Mouse (Mus musculus) hindbrain, embryonic 12.5 days (tissue): ENCODE results near the gene Tnrc18. TPM values are rescaled to one million over a fixed set of nuclear protein-coding genes. Genes with fewer than 3 reads are reported as not detected.
"Not testable (repeated sequence)": the region's sequence is repeated elsewhere in the genome, so short reads cannot be mapped to it uniquely, and the experiment has no call there.

ENCODE experiments used
- ATAC-seq: fragments of 200-750 bp; cut with Nextera tagmentation; 2 replicates; pipeline ENCODE4 v1.8.0; 2017; ENCODE audit warnings: moderate TSS enrichment; ENCODE audit not compliant: low FRiP score
- H3K27ac ChIP-seq: fragments of 300-500 bp; sonication (generic); 2 replicates; pipeline ENCODE4 v1.5.1; 2016; ENCODE audit warnings: mild to moderate bottlenecking
- H3K27me3 ChIP-seq: fragments of 300-500 bp; sonication (generic); 2 replicates; pipeline ENCODE4 v1.6.1; 2016; ENCODE audit warnings: mild to moderate bottlenecking
- H3K36me3 ChIP-seq: fragments of 300-500 bp; sonication (generic); 2 replicates; pipeline ENCODE4 v1.6.1; 2016; ENCODE audit warnings: mild to moderate bottlenecking
- H3K4me1 ChIP-seq: fragments of 300-500 bp; sonication (generic); 2 replicates; pipeline ENCODE4 v1.6.1; 2016
- H3K4me2 ChIP-seq: fragments of 300-500 bp; sonication (generic); replicated peaks from 2 replicates; pipeline ENCODE4 v1.6.1; 2016; ENCODE audit warnings: mild to moderate bottlenecking
- H3K4me3 ChIP-seq: fragments of 300-500 bp; sonication (generic); 2 replicates; pipeline ENCODE4 v1.5.1; 2016; ENCODE audit warnings: mild to moderate bottlenecking
- H3K9ac ChIP-seq: fragments of 300-500 bp; sonication (generic); 2 replicates; pipeline ENCODE4 v1.6.1; 2016; ENCODE audit warnings: mild to moderate bottlenecking, moderate library complexity
- H3K9me3 ChIP-seq: fragments of 300-500 bp; sonication (generic); replicated peaks from 2 replicates; pipeline ENCODE4 v1.6.1; 2016; ENCODE audit warnings: mild to moderate bottlenecking
- WGBS: fragments of 180-500 bp; shearing (Covaris S2); methylation state at CpG from one replicate; pipeline ENCODE4 v1.1.7; 2016; 5-methylcytosine and 5-hydroxymethylcytosine counted together
- polyA plus RNA-seq: library from polyadenylated mRNA; unstranded; fragments of >200 nt; fragmentation: Nextera tagmentation; extraction: Ambion mirVana; gene quantifications from 2 replicates; pipeline ENCODE4 v1.2.1, GENCODE M21; 2016

The Tnrc18 gene
- polyA plus RNA-seq, 1 experiment from 2014 or later = 72.8 TPM

- H3K27me3 ChIP-seq = no peaks in the 10 kb centered on the region
- H3K9ac ChIP-seq = no peak overlapping the region
- 81% methylated on average over 8 of the region's 8 CpGs for WGBS
- ATAC-seq = no peak
- H3K4me1 ChIP-seq = no peaks in the 10 kb centered on the region
- H3K27ac ChIP-seq = no peak overlapping the region
- no peaks in the 10 kb centered on the region for H3K9me3 ChIP-seq
- no peaks in the 10 kb centered on the region for H3K36me3 ChIP-seq
- H3K4me2 ChIP-seq = no peak overlapping the region
- no peak overlapping the region for H3K4me3 ChIP-seq
Measured at GRCm38 (mm10) chr5:142841372-142842136, 24.1 kb upstream of the Tnrc18 start.

GRCm38 (mm10) chr5:142837427-142837826, 20.0 kb upstream of the Tnrc18 start:
- not testable (repeated sequence) for H3K36me3 ChIP-seq, ATAC-seq, H3K4me1 ChIP-seq, H3K27ac ChIP-seq, H3K27me3 ChIP-seq, H3K4me2 ChIP-seq, H3K4me3 ChIP-seq, H3K9me3 ChIP-seq, H3K9ac ChIP-seq
- 95% methylated on average over 2 of the region's 2 CpGs for WGBS

DNA sequence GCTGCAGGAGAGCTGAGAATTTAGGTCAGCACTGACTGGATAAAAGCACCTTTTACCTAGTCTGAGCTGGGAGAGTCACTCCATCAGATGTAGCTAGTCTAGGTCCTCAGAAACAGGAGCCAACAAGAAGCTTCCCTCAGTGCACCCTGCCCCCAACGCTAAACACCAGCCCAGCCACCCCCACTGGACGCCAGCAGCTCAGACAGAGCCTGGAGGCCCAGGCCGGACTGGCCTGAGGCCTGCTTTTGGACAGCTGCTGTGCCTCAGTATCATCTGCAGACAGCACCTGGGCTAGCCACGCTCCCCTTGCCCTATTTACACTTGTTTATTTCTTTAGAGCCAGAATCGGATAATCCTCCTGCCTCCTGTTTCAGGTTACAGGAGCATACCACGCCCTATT, 19.4 kb upstream of the Tnrc18 start:
- no peaks in the 10 kb centered on the region for H3K27me3 ChIP-seq
- H3K36me3 ChIP-seq = no peaks in the 10 kb centered on the region
- no peaks in the 10 kb centered on the region for H3K4me1 ChIP-seq
- H3K9me3 ChIP-seq = no peaks in the 10 kb centered on the region
- no peak overlapping the region for H3K27ac ChIP-seq
- no peak overlapping the region for H3K9ac ChIP-seq
- H3K4me2 ChIP-seq = no peak overlapping the region
- no peak overlapping the region for H3K4me3 ChIP-seq
- no peak for ATAC-seq
- WGBS = 73% methylated on average over 6 of the region's 6 CpGs

DNA sequence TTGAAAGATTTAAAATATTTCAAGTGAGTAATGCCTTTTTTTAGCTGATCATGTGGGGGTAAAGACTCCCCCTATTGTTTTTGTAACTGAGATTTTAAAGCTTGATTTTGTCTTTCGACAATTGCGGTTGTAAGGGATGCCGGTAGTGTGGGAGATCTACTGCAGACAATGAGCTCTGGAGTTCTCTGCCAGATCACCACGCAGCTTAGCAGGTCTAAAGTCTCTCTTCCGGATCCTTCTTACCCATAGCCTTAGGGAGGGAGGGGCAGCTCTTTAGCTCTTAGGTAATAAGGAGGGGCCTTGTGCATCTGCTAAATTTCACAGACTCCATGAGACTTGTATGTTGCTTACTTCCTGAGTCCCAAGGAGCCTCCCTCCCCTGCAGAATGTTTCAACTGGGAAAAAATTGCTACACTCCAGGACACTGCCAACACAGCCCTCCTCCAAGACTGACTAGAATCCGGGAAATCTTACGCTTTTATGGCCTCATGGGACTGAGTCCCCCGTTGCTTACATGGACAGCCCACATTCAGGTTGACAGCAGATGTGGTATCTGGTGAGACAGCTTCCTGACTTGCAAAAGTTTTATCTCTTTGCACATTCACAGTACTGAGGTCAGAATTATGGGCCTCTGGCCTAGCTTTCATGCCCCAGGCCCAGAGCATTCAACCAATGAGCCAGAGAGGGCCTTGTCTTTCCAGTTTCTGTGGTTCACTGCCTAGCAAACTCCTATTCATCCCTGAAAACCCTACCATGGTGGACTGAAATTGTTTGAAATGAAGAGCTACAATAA, 16.4 kb upstream of the Tnrc18 start:
- no peaks in the 10 kb centered on the region for H3K27me3 ChIP-seq
- no peaks in the 10 kb centered on the region for H3K9me3 ChIP-seq
- no peak overlapping the region for H3K4me2 ChIP-seq
- H3K9ac ChIP-seq = no peak overlapping the region
- 77% methylated on average over 8 of the region's 8 CpGs for WGBS
- no peak for ATAC-seq
- no peaks in the 10 kb centered on the region for H3K36me3 ChIP-seq
- no peak overlapping the region for H3K4me3 ChIP-seq
- no peaks in the 10 kb centered on the region for H3K4me1 ChIP-seq
- H3K27ac ChIP-seq = no peak overlapping the region

DNA sequence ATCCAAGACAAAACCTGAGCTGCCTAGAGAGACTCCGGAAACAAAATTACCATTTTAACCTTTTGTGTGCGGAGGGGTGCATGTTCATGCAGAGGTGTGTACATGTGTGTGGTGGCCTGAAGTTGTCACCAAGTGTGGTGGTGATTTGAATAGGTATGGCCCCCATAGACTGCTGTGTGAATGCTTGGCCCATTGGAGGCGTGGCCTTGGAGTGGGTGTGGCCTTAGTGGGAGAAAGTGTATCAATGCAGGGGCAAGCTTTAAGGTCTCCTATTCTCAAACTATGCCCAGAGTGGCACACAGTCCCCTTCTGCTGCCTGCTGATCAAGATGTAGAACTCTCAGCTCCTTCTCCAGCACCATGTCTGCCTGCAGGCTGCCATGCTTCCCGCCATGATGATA, 8.7 kb upstream of the Tnrc18 start:
- H3K27ac ChIP-seq = peak overlapping the region; percentile 48; the same call in 1 of the 2 replicates
- H3K4me3 ChIP-seq = no peak overlapping the region
- no peak overlapping the region for H3K4me2 ChIP-seq
- H3K4me1 ChIP-seq = peaks cover 38% of the 10 kb centered on the region
- 81% methylated on average over 4 of the region's 4 CpGs for WGBS
- no peaks in the 10 kb centered on the region for H3K36me3 ChIP-seq
- H3K9me3 ChIP-seq = no peaks in the 10 kb centered on the region
- H3K9ac ChIP-seq = no peak overlapping the region
- ATAC-seq = no peak
- H3K27me3 ChIP-seq = no peaks in the 10 kb centered on the region

- Histone ChIP-seq H3K4me1 (peaks cover 38% of the 10 kb centered on the region), H3K4me3 (no peak overlapping the region), H3K27me3 (no peaks in the 10 kb centered on the region), H3K9me3 (no peaks in the 10 kb centered on the region), H3K9ac (no peak overlapping the region), H3K27ac (peak overlapping the region; percentile 48; the same call in 1 of the 2 replicates), H3K4me2 (no peak overlapping the region), H3K36me3 (no peaks in the 10 kb centered on the region)
- 66% methylated on average over 5 of the region's 5 CpGs for WGBS
- no peak for ATAC-seq
Measured at GRCm38 (mm10) chr5:142825665-142826064, 8.2 kb upstream of the Tnrc18 start.

DNA sequence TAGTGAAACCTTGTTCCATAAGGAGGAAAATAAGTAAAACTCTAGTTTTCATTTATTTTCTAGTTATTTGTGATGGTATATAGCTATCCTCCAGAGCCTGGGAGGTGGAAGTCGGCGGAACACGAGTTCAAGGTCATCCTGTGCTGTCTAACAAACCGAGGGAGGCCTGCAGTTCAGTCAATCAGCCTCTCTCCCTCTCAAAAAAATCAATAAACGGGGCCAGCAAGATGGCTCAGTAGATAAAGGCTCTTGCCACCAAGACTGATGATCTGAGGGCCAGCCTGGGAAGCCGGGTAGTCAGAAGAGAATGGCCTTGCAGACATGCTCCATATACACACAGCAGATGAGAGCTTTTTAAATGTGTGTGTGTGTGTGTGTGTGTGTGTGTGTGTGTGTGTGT, 6.6 kb upstream of the Tnrc18 start:
- peak overlapping the region; percentile 100 for H3K27ac ChIP-seq
- 13% methylated on average over 6 of the region's 6 CpGs for WGBS
- peak overlapping the region; percentile 18; the same call in 1 of the 2 replicates for H3K9ac ChIP-seq
- no peak overlapping the region; the same call in 1 of the 2 replicates for H3K4me3 ChIP-seq
- no peaks in the 10 kb centered on the region for H3K36me3 ChIP-seq
- peak overlapping the region; percentile 88 for H3K4me2 ChIP-seq
- peaks cover 38% of the 10 kb centered on the region for H3K4me1 ChIP-seq
- H3K27me3 ChIP-seq = no peaks in the 10 kb centered on the region
- ATAC-seq = no peak
- H3K9me3 ChIP-seq = no peaks in the 10 kb centered on the region

DNA sequence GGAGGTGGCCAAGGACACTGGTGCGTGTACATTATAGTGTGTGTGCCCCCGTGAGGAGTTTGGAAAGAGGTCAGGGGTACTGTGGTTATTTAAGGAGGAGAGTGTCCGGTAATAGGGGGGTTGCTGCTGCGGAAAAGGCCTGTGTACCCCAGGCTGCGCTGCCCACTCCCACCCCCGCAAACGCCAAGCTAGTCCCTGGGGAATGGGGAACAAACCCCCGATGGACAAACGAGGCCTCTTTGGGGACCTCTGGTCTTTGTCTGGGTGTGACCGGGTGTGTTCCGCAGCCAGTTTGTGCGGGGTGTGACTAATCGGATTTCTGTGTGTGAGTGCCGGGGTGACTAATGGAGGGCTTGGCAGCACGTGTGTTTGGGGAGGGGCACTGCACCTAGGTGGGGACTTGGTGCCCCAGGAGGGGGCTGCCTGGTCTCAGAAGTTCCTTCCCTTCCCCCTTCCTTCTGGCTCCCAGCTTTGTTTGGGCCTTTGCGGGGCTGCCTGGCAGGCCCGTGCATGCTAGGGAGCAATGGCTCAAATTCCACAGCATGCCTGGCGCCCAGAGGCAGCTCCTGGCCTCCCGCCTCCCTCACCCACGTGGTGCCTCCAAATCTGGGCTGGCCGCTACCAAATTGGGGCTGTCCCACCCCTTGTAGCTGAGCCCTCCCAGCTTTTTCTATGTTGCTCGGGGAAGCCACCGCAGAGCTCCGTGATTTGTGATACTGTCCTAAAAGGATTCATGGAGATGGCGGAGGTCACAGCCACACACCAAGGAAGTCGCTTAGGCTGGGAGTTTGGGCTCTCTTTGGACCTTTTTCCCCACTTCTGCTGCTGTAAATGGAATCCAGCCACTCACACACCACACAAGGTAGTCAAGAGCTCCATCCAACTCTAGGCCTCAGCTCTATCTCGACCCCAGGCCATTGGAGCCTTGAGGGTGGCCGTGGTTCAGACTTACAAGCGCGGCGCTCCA, 5.9 kb upstream of the Tnrc18 start:
- Histone ChIP-seq H3K4me1 (peaks cover 38% of the 10 kb centered on the region), H3K4me3 (peak overlapping the region; percentile 85), H3K9ac (peak overlapping the region; percentile 99), H3K27me3 (no peaks in the 10 kb centered on the region), H3K27ac (peak overlapping the region; percentile 100), H3K36me3 (no peaks in the 10 kb centered on the region), H3K9me3 (no peaks in the 10 kb centered on the region), H3K4me2 (peak overlapping the region; percentile 88)
- peak; percentile 40 for ATAC-seq
- WGBS = 3% methylated on average over 31 of the region's 31 CpGs

- Histone ChIP-seq H3K9ac (peak overlapping the region; percentile 99), H3K27me3 (no peaks in the 10 kb centered on the region), H3K36me3 (no peaks in the 10 kb centered on the region), H3K4me1 (peaks cover 38% of the 10 kb centered on the region), H3K4me3 (peak overlapping the region; percentile 85), H3K4me2 (peak overlapping the region; percentile 88), H3K9me3 (no peaks in the 10 kb centered on the region), H3K27ac (peak overlapping the region; percentile 100)
- ATAC-seq = no peak
- under 1% methylated on average over 36 of the region's 36 CpGs for WGBS
Measured at GRCm38 (mm10) chr5:142822286-142823095, 5.0 kb upstream of the Tnrc18 start.

- ATAC-seq = no peak
- Histone ChIP-seq H3K9me3 (no peaks in the 10 kb centered on the region), H3K4me2 (peak overlapping the region; percentile 88), H3K27ac (peak overlapping the region; percentile 100), H3K4me1 (peaks cover 38% of the 10 kb centered on the region), H3K9ac (peak overlapping the region; percentile 99), H3K4me3 (peak overlapping the region; percentile 85), H3K36me3 (no peaks in the 10 kb centered on the region), H3K27me3 (no peaks in the 10 kb centered on the region)
- 0% methylated on average over 9 of the region's 9 CpGs for WGBS
Measured at GRCm38 (mm10) chr5:142821974-142822285, 4.5 kb upstream of the Tnrc18 start.

DNA sequence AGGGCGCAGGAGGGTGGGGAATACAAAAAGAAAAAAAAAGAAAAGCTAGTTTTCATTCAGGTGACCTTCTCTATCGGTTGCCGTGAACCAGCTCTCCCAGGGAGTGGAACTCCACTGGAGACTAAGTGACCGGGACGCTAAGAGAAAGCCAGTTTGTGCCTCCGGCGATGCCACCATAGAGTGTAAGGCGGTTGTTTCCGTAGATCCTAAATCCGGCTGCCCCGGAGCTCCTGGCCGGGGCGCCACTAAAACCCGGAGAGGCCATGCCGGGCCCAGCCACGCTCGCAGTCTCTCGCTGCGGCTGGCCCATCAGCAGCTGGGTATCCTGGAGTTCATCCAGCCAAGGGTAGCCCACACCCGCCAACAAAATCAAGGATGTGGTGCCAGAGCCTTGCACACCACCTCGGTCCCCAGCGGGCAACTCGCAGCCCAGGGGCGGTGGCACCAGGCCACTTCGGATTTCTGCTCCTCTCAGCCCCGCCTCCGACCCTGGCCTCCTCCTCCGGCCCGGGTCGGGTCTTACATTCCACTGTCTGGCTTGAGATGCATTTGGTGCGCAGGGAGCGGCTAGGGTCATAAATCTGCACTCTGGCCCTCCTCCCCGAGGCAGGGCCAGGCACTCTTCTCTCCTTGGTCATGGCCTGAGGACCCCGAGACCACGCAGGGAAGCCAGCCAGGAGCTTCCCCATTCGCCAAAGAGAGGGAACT, 4.0 kb upstream of the Tnrc18 start:
- Histone ChIP-seq H3K36me3 (no peaks in the 10 kb centered on the region), H3K27me3 (no peaks in the 10 kb centered on the region), H3K9me3 (no peaks in the 10 kb centered on the region), H3K27ac (peak overlapping the region; percentile 100), H3K4me3 (peak overlapping the region; percentile 85), H3K4me2 (peak overlapping the region; percentile 88), H3K9ac (peak overlapping the region; percentile 99), H3K4me1 (peaks cover 38% of the 10 kb centered on the region)
- under 1% methylated on average over 36 of the region's 36 CpGs for WGBS
- ATAC-seq = no peak; the same call in 1 of the 2 replicates
